Mouse (Mus musculus) liver, embryonic 14.5 days (tissue): ENCODE data around the gene Rassf5. TPM values are rescaled to one million over a fixed set of nuclear protein-coding genes. Genes with fewer than 3 reads are reported as not detected.
A peak's percentile ranks its signal among the peaks of the same experiment; 100 is the strongest.

ENCODE experiments used
- ATAC-seq: fragments of 200-750 bp; cut with Nextera tagmentation; 2 replicates; pipeline ENCODE4 v1.8.0; 2017; ENCODE audit warnings: moderate number of reproducible peaks, mild to moderate bottlenecking, moderate library complexity; ENCODE audit not compliant: insufficient read depth
- DNase-seq, 3 experiments: peaks; one replicate each; pipeline ENCODE4 v3.0.0-alpha.2; 2012 to 2013; ENCODE audit warnings: low read depth in 3 of 3, low spot score in 3 of 3
- H3K27ac ChIP-seq: fragments of 300-500 bp; sonication (generic); 2 replicates; pipeline ENCODE4 v1.5.1; 2014; ENCODE audit warnings: moderate library complexity, mild to moderate bottlenecking, control low read depth, inconsistent platforms
- H3K27me3 ChIP-seq: fragments of 300-500 bp; sonication (generic); 2 replicates; pipeline ENCODE4 v1.6.1; 2014; ENCODE audit warnings: mild to moderate bottlenecking, low read length, moderate library complexity; ENCODE audit not compliant: control insufficient read depth, insufficient read depth
- H3K36me3 ChIP-seq: fragments of 300-500 bp; sonication (generic); replicated peaks from 2 replicates; pipeline ENCODE4 v1.6.1; 2014; ENCODE audit warnings: low read depth; ENCODE audit not compliant: control insufficient read depth, insufficient read depth
- H3K4me1 ChIP-seq, 2 experiments: fragments of 200-500 bp in 1 of 2; fragments of 300-500 bp in 1 of 2; sonication (generic) in 1 of 2; replicated peaks; 2 replicates each; pipeline ENCODE4 v1.6.1; 2012 to 2014; ENCODE audit warnings: antibody characterized with exemption in 1 of 2, inconsistent platforms in 1 of 2, low read length in 1 of 2; ENCODE audit not compliant: control insufficient read depth in 2 of 2, insufficient read depth in 2 of 2
- H3K4me2 ChIP-seq: fragments of 300-500 bp; sonication (generic); 2 replicates; pipeline ENCODE4 v1.6.1; 2014; ENCODE audit warnings: low read depth, mild to moderate bottlenecking, control low read depth, moderate library complexity
- H3K4me3 ChIP-seq, 2 experiments: fragments of 200-500 bp in 1 of 2; fragments of 300-500 bp in 1 of 2; sonication (generic) in 1 of 2; 2 replicates each; pipeline ENCODE4 v1.5.1; 2012 to 2014; ENCODE audit warnings: low read depth in 2 of 2, low read length in 2 of 2, mild to moderate bottlenecking in 2 of 2, control low read depth in 1 of 2, inconsistent platforms in 1 of 2, moderate library complexity in 1 of 2; ENCODE audit not compliant: insufficient read depth in 1 of 2
- H3K9ac ChIP-seq: fragments of 300-500 bp; sonication (generic); replicated peaks from 2 replicates; pipeline ENCODE4 v1.6.1; 2014; ENCODE audit warnings: mild to moderate bottlenecking, control low read depth, moderate library complexity
- H3K9me3 ChIP-seq: fragments of 300-500 bp; sonication (generic); 2 replicates; pipeline ENCODE4 v1.6.1; 2016; ENCODE audit warnings: low read length, mixed read lengths; ENCODE audit not compliant: control insufficient read depth
- CTCF ChIP-seq: IDR thresholded peaks from 2 replicates; pipeline ENCODE4 v1.5.1; 2016; ENCODE audit warnings: antibody characterized with exemption, low read depth, control low read depth
- EP300 ChIP-seq: IDR thresholded peaks from 2 replicates; pipeline ENCODE4 v1.6.1; 2016; ENCODE audit warnings: antibody characterized with exemption, low read depth
- WGBS: fragments of 180-500 bp; shearing (Covaris S2); extraction: QIAGEN DNeasy Blood & Tissue Kit; methylation state at CpG from one replicate; pipeline ENCODE4 v1.1.7; 2014; ENCODE audit not compliant: insufficient replicate concordance; 5-methylcytosine and 5-hydroxymethylcytosine counted together
- polyA plus RNA-seq, 2 experiments: library from polyadenylated mRNA; depleted of rRNA in 1 of 2; stranded (reverse) in 1 of 2; unstranded in 1 of 2; fragments of >200 nt; fragmentation: Nextera tagmentation in 1 of 2; extraction: Ambion mirVana in 1 of 2; gene quantifications; 2 replicates each; pipeline versions ENCODE4 v1.2.1 to v1.2.3; 2012 to 2014

Gene Rassf5
- polyA plus RNA-seq, 2 experiments = 2.1 to 3.6 TPM

GRCm38 (mm10) chr1:131209971-131210426 is 35.1 kb downstream of the Rassf5 start:
- no peaks in the 10 kb centered on the region for H3K9me3 ChIP-seq
- no peak for ATAC-seq
- no peak overlapping the region for H3K27ac ChIP-seq
- H3K27me3 ChIP-seq = no peaks in the 10 kb centered on the region
- H3K4me3 ChIP-seq = no peak overlapping the region
- WGBS = 75% methylated on average over 8 of the region's 8 CpGs
- no peak overlapping the region for H3K4me2 ChIP-seq
- no peaks in the 10 kb centered on the region; a peak in 1 of 4 replicates for H3K4me1 ChIP-seq
- TF ChIP-seq CTCF (no peak), EP300 (no peak)
- DNase-seq = no peak
- no peak overlapping the region for H3K9ac ChIP-seq
- no peaks in the 10 kb centered on the region for H3K36me3 ChIP-seq

GRCm38 (mm10) chr1:131208800-131209199 is 36.3 kb downstream of the Rassf5 start:
- 74% methylated on average over 6 of the region's 6 CpGs for WGBS
- Histone ChIP-seq H3K4me2 (no peak overlapping the region), H3K9me3 (no peaks in the 10 kb centered on the region), H3K27ac (no peak overlapping the region), H3K36me3 (no peaks in the 10 kb centered on the region), H3K9ac (no peak overlapping the region), H3K4me3 (no peak overlapping the region), H3K27me3 (no peaks in the 10 kb centered on the region), H3K4me1 (no peaks in the 10 kb centered on the region; a peak in 1 of 4 replicates)
- no peak for TF ChIP-seq CTCF
- no peak for TF ChIP-seq EP300
- ATAC-seq = no peak
- no peak for DNase-seq

GRCm38 (mm10) chr1:131208081-131208480 is 37.0 kb downstream of the Rassf5 start:
- 66% methylated on average over 5 of the region's 5 CpGs for WGBS
- H3K4me1 ChIP-seq = no peaks in the 10 kb centered on the region
- no peak overlapping the region for H3K27ac ChIP-seq
- DNase-seq (no peak), ATAC-seq (no peak)
- no peak overlapping the region for H3K4me3 ChIP-seq
- H3K4me2 ChIP-seq = no peak overlapping the region
- H3K9ac ChIP-seq = no peak overlapping the region
- no peaks in the 10 kb centered on the region for H3K27me3 ChIP-seq
- no peaks in the 10 kb centered on the region for H3K9me3 ChIP-seq
- no peak for TF ChIP-seq EP300
- no peak for TF ChIP-seq CTCF
- no peaks in the 10 kb centered on the region for H3K36me3 ChIP-seq

GRCm38 (mm10) chr1:131207531-131207930 is 37.5 kb downstream of the Rassf5 start:
- ATAC-seq = no peak
- H3K27me3 ChIP-seq = no peaks in the 10 kb centered on the region

GRCm38 (mm10) chr1:131206342-131206741 is 38.7 kb downstream of the Rassf5 start:
- H3K4me3 ChIP-seq = no peak overlapping the region
- no peak overlapping the region for H3K9ac ChIP-seq
- no peaks in the 10 kb centered on the region for H3K36me3 ChIP-seq
- no peaks in the 10 kb centered on the region for H3K27me3 ChIP-seq
- ATAC-seq (no peak), DNase-seq (no peak)
- H3K4me1 ChIP-seq = no peaks in the 10 kb centered on the region
- H3K4me2 ChIP-seq = no peak overlapping the region
- no peak for TF ChIP-seq CTCF
- no peak for TF ChIP-seq EP300
- H3K9me3 ChIP-seq = no peaks in the 10 kb centered on the region
- no peak overlapping the region for H3K27ac ChIP-seq
- WGBS = 57% methylated on average over 5 of the region's 5 CpGs

More at GRCm38 (mm10) chr1:131207531-131207930, 37.5 kb downstream of the Rassf5 start:
- H3K9ac ChIP-seq = no peak overlapping the region
- H3K4me2 ChIP-seq = no peak overlapping the region
- no peak overlapping the region for H3K27ac ChIP-seq
- H3K4me3 ChIP-seq = no peak overlapping the region
- no peak for DNase-seq
- no peaks in the 10 kb centered on the region for H3K4me1 ChIP-seq
- H3K9me3 ChIP-seq = no peaks in the 10 kb centered on the region
- whole genome bisulfite sequencing = 7% methylated on average over 5 of the region's 5 CpGs
- no peaks in the 10 kb centered on the region for H3K36me3 ChIP-seq
- peak; percentile 69 for TF ChIP-seq CTCF
- TF ChIP-seq EP300 = no peak
